Mouse (Mus musculus) hindbrain, embryonic 13.5 days (tissue): Measurements from ENCODE around the gene Odr4. TPM values are rescaled to one million over a fixed set of nuclear protein-coding genes. Genes with fewer than 3 reads are reported as not detected.

Experiments used
- ATAC-seq: fragments of 200-750 bp; cut with Nextera tagmentation; 2 replicates; pipeline ENCODE4 v1.8.0; 2017; ENCODE audit warnings: moderate TSS enrichment; ENCODE audit not compliant: low FRiP score
- H3K27ac ChIP-seq: fragments of 300-500 bp; sonication (generic); 2 replicates; pipeline ENCODE4 v1.5.1; 2015; ENCODE audit warnings: inconsistent platforms, mild to moderate bottlenecking, moderate library complexity
- H3K27me3 ChIP-seq: fragments of 300-500 bp; sonication (generic); 2 replicates; pipeline ENCODE4 v1.6.1; 2015; ENCODE audit warnings: mild to moderate bottlenecking, inconsistent platforms
- H3K36me3 ChIP-seq: fragments of 300-500 bp; sonication (generic); 2 replicates; pipeline ENCODE4 v1.6.1; 2015; ENCODE audit warnings: mild to moderate bottlenecking, inconsistent platforms
- H3K4me1 ChIP-seq: fragments of 300-500 bp; sonication (generic); replicated peaks from 2 replicates; pipeline ENCODE4 v1.6.1; 2015; ENCODE audit warnings: inconsistent platforms
- H3K4me2 ChIP-seq: fragments of 300-500 bp; sonication (generic); 2 replicates; pipeline ENCODE4 v1.6.1; 2015; ENCODE audit warnings: inconsistent platforms, mild to moderate bottlenecking, moderate library complexity
- H3K4me3 ChIP-seq: fragments of 300-500 bp; sonication (generic); 2 replicates; pipeline ENCODE4 v1.5.1; 2015; ENCODE audit warnings: mild to moderate bottlenecking, inconsistent platforms
- H3K9ac ChIP-seq: fragments of 300-500 bp; sonication (generic); 2 replicates; pipeline ENCODE4 v1.6.1; 2015; ENCODE audit warnings: mild to moderate bottlenecking, inconsistent platforms
- H3K9me3 ChIP-seq: fragments of 300-500 bp; sonication (generic); 2 replicates; pipeline ENCODE4 v1.6.1; 2016; ENCODE audit warnings: inconsistent platforms
- WGBS: fragments of 180-500 bp; shearing (Covaris S2); methylation state at CpG from one replicate; pipeline ENCODE4 v1.1.7; 2015; 5-methylcytosine and 5-hydroxymethylcytosine counted together
- polyA plus RNA-seq: library from polyadenylated mRNA; unstranded; fragments of >200 nt; fragmentation: Nextera tagmentation; extraction: Ambion mirVana; gene quantifications from 2 replicates; pipeline ENCODE4 v1.2.1, GENCODE M21; 2015

Odr4 gene
- polyA plus RNA-seq, 1 experiment from 2014 or later, result 44.1 TPM

- ATAC-seq, result peak; percentile 23
- WGBS, result 30% methylated on average over 11 of the region's 11 CpGs
These were observed 796 bp downstream of the Odr4 start for GRCm38 (mm10) chr1:150391931-150392637.

GRCm38 (mm10) chr1:150389390-150390129 is 3.3 kb downstream of the Odr4 start:
- 94% methylated on average over 6 of the region's 6 CpGs for WGBS
- no peaks in the 10 kb centered on the region for H3K9me3 ChIP-seq

More at GRCm38 (mm10) chr1:150391931-150392637, 796 bp downstream of the Odr4 start:
- Histone ChIP-seq H3K4me2 (peak overlapping the region; percentile 63), H3K9me3 (no peaks in the 10 kb centered on the region), H3K4me3 (peak overlapping the region; percentile 83), H3K27me3 (no peaks in the 10 kb centered on the region), H3K4me1 (peaks cover 13% of the 10 kb centered on the region), H3K36me3 (peaks cover 41% of the 10 kb centered on the region), H3K9ac (peak overlapping the region; percentile 78), H3K27ac (peak overlapping the region; percentile 96)

DNA sequence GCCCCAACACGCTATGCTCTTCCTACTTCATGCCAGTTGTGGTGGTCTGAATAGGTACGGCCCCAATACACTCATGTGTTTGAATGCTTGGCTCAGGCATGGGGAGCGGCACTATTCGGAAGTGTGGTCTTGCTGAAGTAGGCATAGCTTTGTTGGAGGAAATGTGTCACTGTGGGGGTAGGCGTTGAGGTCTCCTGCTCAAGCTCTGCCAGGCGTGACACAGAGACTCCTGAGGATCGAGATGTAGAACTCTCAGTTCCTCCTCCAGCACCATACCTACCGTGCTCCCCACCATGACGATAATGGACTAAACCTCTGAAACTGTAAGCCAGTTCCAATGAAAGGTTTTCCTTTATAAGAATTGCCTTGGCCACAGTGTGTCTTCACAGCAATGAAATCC is 5.3 kb downstream of the Odr4 start:
- Histone ChIP-seq H3K27me3 (no peaks in the 10 kb centered on the region), H3K4me2 (no peak overlapping the region), H3K27ac (no peak overlapping the region), H3K4me1 (peaks cover 5% of the 10 kb centered on the region), H3K9ac (no peak overlapping the region), H3K9me3 (no peaks in the 10 kb centered on the region), H3K36me3 (peaks cover 47% of the 10 kb centered on the region), H3K4me3 (no peak overlapping the region)
- 94% methylated on average over 9 of the region's 9 CpGs for WGBS
- no peak for ATAC-seq

More at GRCm38 (mm10) chr1:150389390-150390129, 3.3 kb downstream of the Odr4 start:
- Histone ChIP-seq H3K4me1 (peaks cover 11% of the 10 kb centered on the region), H3K4me2 (no peak overlapping the region), H3K27ac (no peak overlapping the region), H3K9ac (no peak overlapping the region), H3K36me3 (peaks cover 34% of the 10 kb centered on the region), H3K4me3 (no peak overlapping the region), H3K27me3 (no peaks in the 10 kb centered on the region)
- ATAC-seq, result no peak

DNA sequence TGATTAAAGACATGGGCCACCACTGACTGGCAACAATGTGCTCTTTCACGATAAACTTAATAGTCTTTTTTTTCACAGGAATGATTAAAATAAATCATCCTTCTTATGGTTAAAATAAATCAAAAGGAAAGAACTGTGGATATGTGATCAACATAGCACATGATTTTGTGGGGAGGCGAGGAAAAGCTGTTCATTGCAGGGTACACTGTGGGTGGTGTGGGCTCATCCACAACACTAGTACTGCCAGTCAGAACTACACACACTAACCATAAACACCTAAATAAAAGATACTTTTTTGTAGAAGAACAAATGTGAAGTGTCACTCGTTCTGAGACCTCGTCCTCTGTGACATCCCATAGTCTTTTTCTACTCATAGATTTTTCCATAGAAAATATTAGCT is 8.7 kb downstream of the Odr4 start:
- no peak for ATAC-seq
- H3K36me3 ChIP-seq, result peaks cover 43% of the 10 kb centered on the region
- 95% methylated on average over 4 of the region's 4 CpGs for WGBS

GRCm38 (mm10) chr1:150374247-150374646 is 18.6 kb downstream of the Odr4 start:
- no peaks in the 10 kb centered on the region for H3K27me3 ChIP-seq
- H3K4me2 ChIP-seq, result no peak overlapping the region
- no peak overlapping the region for H3K9ac ChIP-seq
- peaks cover 10% of the 10 kb centered on the region for H3K36me3 ChIP-seq
- no peak for ATAC-seq
- H3K9me3 ChIP-seq, result no peaks in the 10 kb centered on the region
- no peak overlapping the region for H3K4me3 ChIP-seq
- no peak overlapping the region for H3K27ac ChIP-seq
- WGBS, result 92% methylated on average over 2 of the region's 2 CpGs
- no peaks in the 10 kb centered on the region for H3K4me1 ChIP-seq

More for the DNA sequence above, 8.7 kb downstream of the Odr4 start:
- no peak overlapping the region for H3K9ac ChIP-seq
- no peaks in the 10 kb centered on the region for H3K4me1 ChIP-seq
- no peak overlapping the region for H3K27ac ChIP-seq
- no peak overlapping the region for H3K4me2 ChIP-seq
- H3K27me3 ChIP-seq, result no peaks in the 10 kb centered on the region
- no peaks in the 10 kb centered on the region for H3K9me3 ChIP-seq
- no peak overlapping the region for H3K4me3 ChIP-seq

GRCm38 (mm10) chr1:150372895-150373294 is 20.0 kb downstream of the Odr4 start:
- no peak overlapping the region for H3K27ac ChIP-seq
- no peak overlapping the region for H3K4me3 ChIP-seq
- H3K9ac ChIP-seq, result no peak overlapping the region
- H3K27me3 ChIP-seq, result no peaks in the 10 kb centered on the region
- H3K36me3 ChIP-seq, result peaks cover 10% of the 10 kb centered on the region
- H3K4me1 ChIP-seq, result no peaks in the 10 kb centered on the region
- no peaks in the 10 kb centered on the region for H3K9me3 ChIP-seq
- no peak for ATAC-seq
- H3K4me2 ChIP-seq, result no peak overlapping the region
- 92% methylated on average over 3 of the region's 3 CpGs for WGBS

GRCm38 (mm10) chr1:150360864-150361263 is 32.0 kb downstream of the Odr4 start:
- Histone ChIP-seq H3K27ac (no peak overlapping the region), H3K4me3 (no peak overlapping the region), H3K9ac (no peak overlapping the region), H3K27me3 (no peaks in the 10 kb centered on the region), H3K9me3 (no peaks in the 10 kb centered on the region), H3K4me1 (no peaks in the 10 kb centered on the region), H3K36me3 (peaks cover 36% of the 10 kb centered on the region), H3K4me2 (no peak overlapping the region)
- ATAC-seq, result no peak
- 92% methylated on average over 1 of the region's 1 CpGs for WGBS

- Histone ChIP-seq H3K27me3 (no peaks in the 10 kb centered on the region), H3K9me3 (no peaks in the 10 kb centered on the region), H3K9ac (no peak overlapping the region), H3K4me3 (no peak overlapping the region), H3K36me3 (no peaks in the 10 kb centered on the region), H3K27ac (no peak overlapping the region), H3K4me1 (no peaks in the 10 kb centered on the region), H3K4me2 (no peak overlapping the region)
- WGBS, result 77% methylated on average over 2 of the region's 2 CpGs
- ATAC-seq, result no peak
These were observed 57.8 kb downstream of the Odr4 start for GRCm38 (mm10) chr1:150335111-150335510.

- Histone ChIP-seq H3K4me1 (no peaks in the 10 kb centered on the region), H3K36me3 (no peaks in the 10 kb centered on the region), H3K27ac (no peak within 1 kb of the TSS), H3K4me3 (no peak within 1 kb of the TSS), H3K9me3 (no peaks in the 10 kb centered on the region), H3K9ac (no peak within 1 kb of the TSS), H3K4me2 (no peak within 1 kb of the TSS), H3K27me3 (no peaks in the 10 kb centered on the region)
- WGBS, result 90% methylated on average over 1 of the region's 1 CpGs
- no peak for ATAC-seq
These were observed 73.7 kb downstream of the Odr4 start, which contains the start of gene Pdc for GRCm38 (mm10) chr1:150319205-150319604. TSS of gene Pdc (plus strand) at chr1:150319417.

Other genes starting within 250 kb of the Odr4 start
- gene Pdc, start 73.7 kb downstream of the Odr4 start, polyA plus RNA-seq, result not detected in 2 replicates
- gene Tpr, start 242 bp downstream of the Odr4 start, polyA plus RNA-seq, result 151 and 156 TPM in 2 replicates
- gene Prg4, start 73.1 kb upstream of the Odr4 start, polyA plus RNA-seq, result 0.35 and 0.58 TPM in 2 replicates